ENCODE assay signal across 9 mouse cellular contexts in the genomic region with DNA sequence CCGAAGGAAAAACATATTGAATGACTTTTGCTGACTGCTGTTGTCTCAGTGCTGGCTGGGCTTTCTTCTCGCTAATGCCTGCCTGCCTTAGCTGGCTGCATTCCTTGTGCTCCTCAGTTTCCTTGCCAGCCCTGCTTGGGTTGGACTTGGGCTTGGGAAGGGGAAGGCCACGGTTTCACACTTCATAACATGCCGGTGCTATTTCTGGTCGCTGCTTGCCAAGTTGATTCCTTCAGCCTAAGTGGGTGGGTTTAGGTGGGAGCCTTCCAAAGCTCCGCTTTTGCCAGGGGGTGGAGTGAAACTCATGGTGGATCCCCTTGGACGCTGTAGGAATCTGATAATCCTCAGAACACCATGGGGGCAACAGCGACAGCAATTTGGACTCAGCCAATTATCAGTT. TPM values are rescaled to one million over a fixed set of nuclear protein-coding genes. Genes with fewer than 3 reads are reported as not detected.
DNase-seq lines count a peak whose midpoint lies in the region; ATAC-seq lines count a peak whose summit lies in the region.
"Had no signal": no experiment of that assay in that cellular context is flagged by ENCODE, and none has a peak within 500 bp of the region (broad histone marks: within the 10 kb centered on the region; RNA-seq: fewer than 3 reads in every experiment).

No protein-coding gene starts in this region.

- peaks cover 13% of the 10 kb centered on the region; the same call in 1 of the 2 replicates for H3K36me3 ChIP-seq in midbrain, embryonic 10.5 days
- no peaks in the 10 kb centered on the region for H3K36me3 ChIP-seq in midbrain, embryonic 11.5 days (ENCODE audit: control insufficient read depth, insufficient read depth, low read length)

- H3K9ac ChIP-seq in midbrain, embryonic 11.5 days (ENCODE audit: low read length), result no peak overlapping the region

- H3K4me1 ChIP-seq in midbrain, embryonic 10.5 days, result peaks cover 77% of the 10 kb centered on the region
- H3K4me1 ChIP-seq in midbrain, embryonic 11.5 days (ENCODE audit: control insufficient read depth, insufficient read depth, low read length), result peaks cover 35% of the 10 kb centered on the region

- 61% methylated on average over 8 of the region's 8 CpGs for WGBS in midbrain, embryonic 10.5 days
- 48% methylated on average over 8 of the region's 8 CpGs for WGBS in midbrain, embryonic 11.5 days

- peak overlapping the region; percentile 26 for H3K4me3 ChIP-seq in midbrain, embryonic 10.5 days
- no peak overlapping the region for H3K4me3 ChIP-seq in midbrain, embryonic 11.5 days (ENCODE audit: low read depth, low read length)

- intact Hi-C loops in heart, postnatal 36 days (cut with DNase I), result no loop called here

- no peak overlapping the region for H3K4me2 ChIP-seq in midbrain, embryonic 11.5 days
- H3K4me2 ChIP-seq: liver, embryonic 11.5 days had no signal

- no peaks in the 10 kb centered on the region for H3K27me3 ChIP-seq in midbrain, embryonic 10.5 days (ENCODE audit: low read depth, poor library complexity, severe bottlenecking)
- no peaks in the 10 kb centered on the region for H3K27me3 ChIP-seq in midbrain, embryonic 11.5 days (ENCODE audit: control insufficient read depth, insufficient read depth, low read length)

- ATAC-seq in midbrain, embryonic 11.5 days (ENCODE audit: low FRiP score), result no peak

- no peak overlapping the region for H3K27ac ChIP-seq in midbrain, embryonic 10.5 days (replicated peaks)
- H3K27ac ChIP-seq in midbrain, embryonic 11.5 days (ENCODE audit: low read depth, low read length), result no peak overlapping the region

- no peaks in the 10 kb centered on the region for H3K9me3 ChIP-seq in midbrain, embryonic 10.5 days (replicated peaks)
- H3K9me3 ChIP-seq in midbrain, embryonic 11.5 days (ENCODE audit: control insufficient read depth, low read length), result no peaks in the 10 kb centered on the region

- DNase-seq in cerebellum, postnatal 14 days, result peak; percentile 36 to 55
- DNase-seq in cerebellum, adult 11-12 months, result no peak
- no peak for DNase-seq in midbrain, embryonic 10.5 days (ENCODE audit: low spot score)
- no peak for DNase-seq in midbrain, embryonic 11.5 days (ENCODE audit: low spot score, missing footprints)
- DNase-seq in heart, postnatal 36 days, result peak; percentile 22 to 30
- DNase-seq in skeletal muscle tissue, adult 2 months (ENCODE audit: low read depth, low spot score), result peak; percentile 64
- DNase-seq in right cerebral cortex, postnatal 25 days, result no peak
- no peak for DNase-seq in right cerebral cortex, postnatal 4 days

RNA-seq across cellular contexts. Expression of gene Cachd1, which starts 5.9 kb away (rescaled TPM):
- polyA plus RNA-seq in midbrain, embryonic 10.5 days (2016; fragmentation: Nextera tagmentation; extraction: Ambion mirVana), result 34.8 and 42.7 TPM in 2 replicates
- 36.3 and 39.0 TPM in 2 replicates for polyA plus RNA-seq in midbrain, embryonic 11.5 days (2014; fragmentation: Nextera tagmentation; extraction: Ambion mirVana)
- 1 to 10 TPM; 3.5 to 4.8 TPM for total RNA-seq in heart, postnatal 36 days (2021)

Comparison
In these comparisons a context has a peak if more than half of its experiments do, and no peak if none do; other contexts are left out.
1. DNase-seq: peak in cerebellum, postnatal 14 days (2 of 2), heart, postnatal 36 days (2 of 2) and skeletal muscle tissue, adult 2 months (single experiment); none in cerebellum, adult 11-12 months (single experiment), midbrain, embryonic 10.5 days (single experiment), midbrain, embryonic 11.5 days (single experiment), right cerebral cortex, postnatal 25 days (single experiment) and right cerebral cortex, postnatal 4 days (single experiment).